Mouse (Mus musculus) embryonic facial prominence, embryonic 10.5 days (tissue): ENCODE data around the gene Ankmy1. TPM values are rescaled to one million over a fixed set of nuclear protein-coding genes. Genes with fewer than 3 reads are reported as not detected.

Experiments used
- DNase-seq: peaks from one replicate; pipeline ENCODE4 v3.0.0-alpha.2; 2017; ENCODE audit warnings: low spot score
- H3K27ac ChIP-seq: fragments of 300-500 bp; sonication (generic); replicated peaks from 2 replicates; pipeline ENCODE4 v1.5.1; 2016; ENCODE audit warnings: mild to moderate bottlenecking
- H3K27me3 ChIP-seq: fragments of 300-500 bp; sonication (generic); replicated peaks from 2 replicates; pipeline ENCODE4 v1.6.1; 2016; ENCODE audit warnings: low read depth, mild to moderate bottlenecking; ENCODE audit not compliant: poor library complexity, severe bottlenecking
- H3K36me3 ChIP-seq: fragments of 300-500 bp; sonication (generic); replicated peaks from 2 replicates; pipeline ENCODE4 v1.6.1; 2016; ENCODE audit warnings: mild to moderate bottlenecking, moderate library complexity
- H3K4me1 ChIP-seq: fragments of 300-500 bp; sonication (generic); 2 replicates; pipeline ENCODE4 v1.6.1; 2016
- H3K4me3 ChIP-seq: fragments of 300-500 bp; sonication (generic); 2 replicates; pipeline ENCODE4 v1.5.1; 2016; ENCODE audit warnings: mild to moderate bottlenecking, moderate library complexity
- H3K9me3 ChIP-seq: fragments of 300-500 bp; sonication (generic); 2 replicates; pipeline ENCODE4 v1.6.1; 2016; ENCODE audit warnings: mild to moderate bottlenecking
- WGBS: fragments of 180-500 bp; shearing (Covaris S2); methylation state at CpG from one replicate; pipeline ENCODE4 v1.1.7; 2016; 5-methylcytosine and 5-hydroxymethylcytosine counted together
- polyA plus RNA-seq: library from polyadenylated mRNA; unstranded; fragments of >200 nt; fragmentation: Nextera tagmentation; extraction: Ambion mirVana; gene quantifications from 2 replicates; pipeline ENCODE4 v1.2.1, GENCODE M21; 2016

Ankmy1 gene
- polyA plus RNA-seq, 1 experiment from 2014 or later = 0.45 TPM

DNA sequence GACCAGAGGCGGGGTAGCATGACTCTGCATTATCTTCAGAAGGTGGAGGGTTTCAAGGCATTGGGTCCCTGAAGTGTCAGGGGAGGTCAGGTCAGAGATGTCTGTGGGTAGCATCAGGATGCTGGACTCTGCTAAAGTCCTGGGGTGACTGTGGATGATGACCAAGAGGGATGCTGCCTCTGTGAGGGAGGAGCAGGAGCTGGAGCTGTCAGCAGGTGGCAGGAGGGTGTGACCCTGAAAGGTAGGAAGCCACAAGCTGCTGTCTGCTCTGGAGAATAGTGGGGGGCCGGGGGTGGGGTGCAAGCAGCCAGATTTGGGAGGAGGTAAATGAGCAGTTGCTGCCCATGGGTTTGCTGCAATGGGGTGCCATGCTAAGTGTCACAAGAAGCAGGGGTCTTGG lies 53.2 kb downstream of the Ankmy1 start:
- no peak for DNase-seq
- WGBS = 78% methylated on average over 2 of the region's 2 CpGs
- Histone ChIP-seq H3K27ac (0 out of 2 replicates have a peak overlapping the region, but pooled peaks have one; percentile 3), H3K27me3 (no peaks in the 10 kb centered on the region; the same call in 1 of the 2 replicates), H3K36me3 (peaks cover 65% of the 10 kb centered on the region), H3K4me1 (peaks cover 56% of the 10 kb centered on the region), H3K9me3 (no peaks in the 10 kb centered on the region), H3K4me3 (no peak overlapping the region)

DNA sequence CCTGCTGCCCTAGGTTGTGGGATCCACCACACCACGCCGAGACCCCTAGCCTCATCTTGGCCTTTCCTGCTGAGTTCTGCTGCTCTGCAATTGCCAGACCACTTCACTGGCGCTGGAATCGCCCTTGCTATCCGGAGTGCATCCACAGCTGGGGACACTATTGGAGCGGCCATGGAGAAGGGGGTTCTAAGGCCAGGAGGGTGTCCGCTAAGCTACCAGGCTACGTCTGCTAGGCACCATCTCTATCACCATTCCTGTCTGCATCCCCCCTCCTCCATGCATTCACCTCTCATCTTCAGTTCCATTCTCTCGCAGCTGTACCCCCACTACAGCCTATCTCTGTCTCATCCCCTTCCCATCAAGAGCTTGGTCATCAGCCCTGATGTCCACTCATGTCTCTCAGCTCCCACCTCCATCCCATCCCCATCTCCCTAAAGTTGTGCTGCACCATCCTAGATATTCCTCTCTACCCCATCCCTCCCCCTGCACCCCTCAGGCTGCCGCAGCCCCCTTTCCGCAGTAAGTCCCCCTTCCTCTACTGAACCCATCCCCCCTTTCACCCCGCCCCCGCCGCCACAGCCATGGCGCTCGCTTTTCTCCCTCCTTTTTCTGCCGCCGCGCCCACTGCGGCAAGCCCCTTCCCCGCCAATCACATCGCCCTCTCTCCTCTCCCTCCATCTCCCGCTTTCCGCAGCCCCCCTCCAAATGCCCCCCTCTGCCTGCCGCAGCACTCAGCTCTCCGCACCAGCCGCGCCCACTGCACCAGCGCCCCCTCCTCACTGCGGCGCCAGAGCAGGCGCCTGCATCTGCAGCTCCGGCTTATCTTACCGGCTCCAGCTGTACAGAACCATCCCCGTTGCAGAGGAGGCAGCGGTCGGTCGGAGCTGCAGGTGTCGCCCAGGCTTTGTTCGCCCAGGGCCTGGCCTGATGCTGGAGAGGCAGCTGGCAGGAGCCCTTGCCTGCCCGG lies 54.5 kb downstream of the Ankmy1 start:
- no peaks in the 10 kb centered on the region; the same call in 1 of the 2 replicates for H3K27me3 ChIP-seq
- DNase-seq = peak; percentile 72
- no peaks in the 10 kb centered on the region for H3K9me3 ChIP-seq
- 15% methylated on average over 41 of the region's 41 CpGs for WGBS
- H3K27ac ChIP-seq = peak overlapping the region; percentile 69
- peak overlapping the region; percentile 51 for H3K4me3 ChIP-seq
- peaks cover 67% of the 10 kb centered on the region for H3K4me1 ChIP-seq
- peaks cover 64% of the 10 kb centered on the region for H3K36me3 ChIP-seq

DNA sequence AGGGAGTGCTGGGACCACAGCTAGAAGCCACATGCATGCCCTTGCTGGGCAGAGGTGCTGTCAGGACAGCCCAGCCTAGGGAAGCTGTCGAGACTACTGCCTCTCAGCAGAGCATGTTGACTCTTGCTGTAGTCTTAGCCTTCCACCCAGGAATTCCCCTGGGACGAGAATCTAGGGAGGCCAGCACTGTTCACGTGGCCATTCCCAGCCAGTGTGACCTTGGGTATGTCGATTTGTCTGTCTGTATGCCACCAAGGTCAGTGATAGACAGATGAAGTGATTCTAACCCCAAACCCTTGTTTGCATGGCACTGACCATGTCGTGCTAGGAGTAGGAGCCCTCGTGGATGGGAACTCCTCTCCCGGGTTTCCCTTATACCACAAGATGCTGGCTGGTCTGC lies 56.8 kb downstream of the Ankmy1 start:
- DNase-seq = no peak
- Histone ChIP-seq H3K4me1 (peaks cover 67% of the 10 kb centered on the region), H3K9me3 (no peaks in the 10 kb centered on the region), H3K4me3 (no peak overlapping the region), H3K27ac (no peak overlapping the region), H3K27me3 (no peaks in the 10 kb centered on the region; the same call in 1 of the 2 replicates), H3K36me3 (peaks cover 57% of the 10 kb centered on the region)
- 80% methylated on average over 7 of the region's 7 CpGs for WGBS

DNA sequence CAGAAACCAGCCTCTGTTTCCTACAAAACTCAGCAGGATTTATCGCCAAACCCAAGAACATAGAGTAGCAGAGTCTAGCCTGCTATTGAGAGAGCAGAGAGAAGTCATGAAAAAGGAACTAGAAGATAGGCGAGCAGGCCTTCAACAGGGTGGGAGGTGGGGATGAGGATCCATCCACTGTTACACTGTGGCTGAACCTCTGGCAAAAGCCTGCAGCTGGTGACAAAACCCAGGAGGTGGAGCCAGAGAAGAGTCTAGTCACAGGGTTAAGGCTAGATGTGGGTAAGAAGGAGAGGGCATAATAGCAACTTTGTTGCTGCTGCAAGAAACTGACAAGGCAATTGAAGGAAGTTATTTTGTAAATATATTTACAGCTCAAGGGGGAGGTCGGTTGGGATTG lies 61.3 kb downstream of the Ankmy1 start:
- no peak for DNase-seq
- Histone ChIP-seq H3K4me3 (no peak overlapping the region), H3K36me3 (peaks cover 79% of the 10 kb centered on the region), H3K27me3 (no peaks in the 10 kb centered on the region), H3K4me1 (peaks cover 34% of the 10 kb centered on the region), H3K9me3 (no peaks in the 10 kb centered on the region), H3K27ac (no peak overlapping the region)
- 74% methylated on average over 3 of the region's 3 CpGs for WGBS

DNA sequence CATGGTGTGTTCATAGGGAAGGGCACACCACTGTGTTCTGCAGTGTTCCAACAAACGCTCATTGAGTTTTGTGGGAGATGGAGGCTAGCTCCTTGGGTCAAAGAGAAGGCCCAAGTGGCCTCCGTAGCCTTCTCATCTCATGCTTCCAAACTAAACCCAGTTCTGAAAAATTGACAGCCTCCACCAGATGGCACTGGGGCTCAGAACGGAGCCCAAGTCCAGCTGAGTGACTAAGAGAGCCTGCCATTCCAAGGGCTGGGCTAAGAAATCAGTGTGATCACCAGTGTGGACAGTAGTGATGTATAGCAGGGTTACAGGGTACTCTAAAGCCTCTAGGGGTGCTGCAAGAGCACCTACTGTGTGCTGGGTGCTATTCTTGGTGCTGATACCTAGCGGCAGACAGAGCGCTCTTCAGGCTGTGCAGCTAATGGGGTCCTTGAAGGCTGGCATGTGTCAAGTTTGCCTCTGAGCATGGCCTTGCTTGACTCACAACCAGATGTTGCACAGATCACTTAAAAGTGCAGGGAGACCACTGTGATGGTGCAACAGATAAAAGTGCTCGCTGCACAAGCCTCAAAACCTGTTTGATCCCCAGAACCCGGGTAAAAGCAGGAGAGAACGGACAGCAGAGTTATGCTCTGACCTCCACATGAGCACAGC lies 62.3 kb downstream of the Ankmy1 start:
- H3K27ac ChIP-seq = no peak overlapping the region
- no peaks in the 10 kb centered on the region for H3K9me3 ChIP-seq
- peaks cover 28% of the 10 kb centered on the region for H3K4me1 ChIP-seq
- H3K4me3 ChIP-seq = no peak overlapping the region
- H3K36me3 ChIP-seq = peaks cover 83% of the 10 kb centered on the region
- no peaks in the 10 kb centered on the region for H3K27me3 ChIP-seq
- no peak for DNase-seq
- 84% methylated on average over 8 of the region's 8 CpGs for WGBS

DNA sequence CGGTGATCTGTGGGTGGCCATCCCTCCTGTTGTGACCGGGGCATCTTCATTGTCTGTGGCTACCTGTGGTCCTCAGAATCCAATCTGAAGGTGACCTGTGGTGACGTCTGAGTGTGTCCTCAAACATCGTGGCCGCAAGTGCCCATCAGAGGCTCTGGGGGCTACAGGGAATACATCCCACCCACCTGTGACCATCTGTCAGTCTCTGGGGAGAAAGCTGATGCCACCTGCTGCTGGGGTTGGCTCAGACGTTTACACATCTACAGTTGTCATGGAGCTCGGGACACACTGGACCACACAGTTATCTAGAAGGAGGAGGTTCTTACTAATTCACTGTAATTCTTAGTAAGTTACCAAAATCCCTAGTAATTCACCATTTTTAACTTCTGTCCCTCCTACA lies 63.5 kb downstream of the Ankmy1 start:
- H3K4me1 ChIP-seq = peaks cover 31% of the 10 kb centered on the region
- no peak overlapping the region for H3K27ac ChIP-seq
- no peak for DNase-seq
- H3K36me3 ChIP-seq = peaks cover 83% of the 10 kb centered on the region
- WGBS = 85% methylated on average over 7 of the region's 7 CpGs
- no peak overlapping the region for H3K4me3 ChIP-seq
- H3K9me3 ChIP-seq = no peaks in the 10 kb centered on the region
- H3K27me3 ChIP-seq = no peaks in the 10 kb centered on the region

DNA sequence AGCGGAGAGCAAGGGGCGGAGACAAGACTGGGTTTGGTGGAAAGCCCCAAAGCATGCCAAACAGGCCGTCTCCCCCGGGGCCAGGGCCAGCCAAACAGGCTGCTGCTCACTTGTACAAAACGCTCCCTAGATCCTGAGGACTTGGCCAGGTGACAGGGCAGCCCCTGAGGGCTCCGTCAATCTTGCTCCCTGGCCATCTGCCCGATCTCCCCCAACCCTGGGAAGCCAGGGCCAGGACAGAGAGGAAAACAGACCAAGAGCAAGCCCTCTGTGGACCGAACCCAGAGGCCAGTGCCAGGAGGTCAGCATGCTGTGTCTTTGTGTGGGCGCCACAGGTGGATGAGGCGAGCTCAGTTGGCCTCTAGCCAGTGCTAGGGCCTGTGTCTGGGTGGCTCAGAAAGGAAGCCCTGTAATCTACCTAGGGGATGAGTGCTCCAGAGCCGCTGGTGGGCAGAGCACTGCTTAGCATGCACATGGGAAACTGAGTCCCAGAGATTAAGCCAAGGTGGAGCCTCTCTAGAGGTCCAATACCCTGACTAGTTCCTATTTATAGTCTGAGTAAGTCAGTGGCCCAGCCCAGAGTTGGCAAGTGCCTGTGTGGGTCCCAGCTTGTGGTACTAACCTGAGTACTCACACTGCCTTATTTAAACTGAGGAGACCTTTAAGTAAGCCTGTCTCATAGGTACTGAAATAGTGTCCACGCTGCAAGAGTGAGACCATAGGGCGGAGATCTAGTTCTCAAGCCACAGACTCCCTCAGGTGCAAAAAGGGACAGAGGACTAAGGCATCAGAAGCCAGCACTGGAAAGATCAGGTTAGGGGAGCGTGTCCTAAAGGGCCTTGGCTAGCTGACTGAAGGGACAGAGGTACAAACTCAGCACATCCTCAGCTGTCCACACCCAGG lies 64.5 kb downstream of the Ankmy1 start:
- Histone ChIP-seq H3K27ac (no peak overlapping the region), H3K9me3 (no peaks in the 10 kb centered on the region), H3K4me1 (peaks cover 33% of the 10 kb centered on the region), H3K4me3 (no peak overlapping the region), H3K27me3 (peaks cover 4% of the 10 kb centered on the region; the same call in 1 of the 2 replicates), H3K36me3 (peaks cover 79% of the 10 kb centered on the region)
- 78% methylated on average over 14 of the region's 14 CpGs for WGBS
- no peak for DNase-seq

DNA sequence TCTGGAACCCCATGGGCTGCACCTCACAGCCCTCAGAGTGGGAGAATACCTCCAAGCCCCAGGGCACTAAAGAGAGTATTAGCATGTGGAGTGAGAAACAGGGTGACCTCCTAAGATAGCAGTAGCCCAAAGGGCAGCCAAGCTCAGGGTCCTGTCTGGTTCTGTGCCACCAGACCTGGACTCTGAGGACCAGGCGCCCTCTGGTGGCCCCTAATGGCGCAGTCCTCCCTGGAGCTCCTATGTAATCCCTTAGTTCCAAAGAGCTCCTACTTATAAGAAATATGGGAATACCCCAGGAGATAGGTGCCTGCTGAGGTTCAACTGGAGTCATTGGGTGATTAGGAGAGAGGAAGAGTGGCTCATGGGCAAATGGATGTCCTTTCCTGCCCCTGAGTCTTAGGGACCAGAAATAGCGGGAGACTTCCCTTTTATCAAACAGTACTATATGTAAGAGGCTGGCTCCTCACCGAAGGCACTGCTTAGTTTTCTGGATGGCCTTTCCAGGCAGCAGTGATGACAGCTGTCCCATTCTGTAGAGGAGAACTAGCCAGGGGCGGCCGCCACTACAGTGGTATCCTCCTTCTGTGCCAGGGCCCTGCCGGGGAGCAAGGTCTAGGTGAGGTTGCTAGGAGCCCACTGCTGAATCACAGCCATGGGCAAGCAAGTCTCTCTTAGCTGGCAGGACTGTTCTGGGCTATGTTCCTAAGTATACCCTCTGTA lies 68.6 kb downstream of the Ankmy1 start:
- peaks cover 20% of the 10 kb centered on the region for H3K27me3 ChIP-seq
- H3K27ac ChIP-seq = no peak overlapping the region; the same call in 1 of the 2 replicates
- peaks cover 56% of the 10 kb centered on the region for H3K4me1 ChIP-seq
- H3K36me3 ChIP-seq = peaks cover 50% of the 10 kb centered on the region
- DNase-seq = peak; percentile 88
- no peaks in the 10 kb centered on the region for H3K9me3 ChIP-seq
- WGBS = 67% methylated on average over 7 of the region's 7 CpGs
- H3K4me3 ChIP-seq = peak overlapping the region; percentile 96

DNA sequence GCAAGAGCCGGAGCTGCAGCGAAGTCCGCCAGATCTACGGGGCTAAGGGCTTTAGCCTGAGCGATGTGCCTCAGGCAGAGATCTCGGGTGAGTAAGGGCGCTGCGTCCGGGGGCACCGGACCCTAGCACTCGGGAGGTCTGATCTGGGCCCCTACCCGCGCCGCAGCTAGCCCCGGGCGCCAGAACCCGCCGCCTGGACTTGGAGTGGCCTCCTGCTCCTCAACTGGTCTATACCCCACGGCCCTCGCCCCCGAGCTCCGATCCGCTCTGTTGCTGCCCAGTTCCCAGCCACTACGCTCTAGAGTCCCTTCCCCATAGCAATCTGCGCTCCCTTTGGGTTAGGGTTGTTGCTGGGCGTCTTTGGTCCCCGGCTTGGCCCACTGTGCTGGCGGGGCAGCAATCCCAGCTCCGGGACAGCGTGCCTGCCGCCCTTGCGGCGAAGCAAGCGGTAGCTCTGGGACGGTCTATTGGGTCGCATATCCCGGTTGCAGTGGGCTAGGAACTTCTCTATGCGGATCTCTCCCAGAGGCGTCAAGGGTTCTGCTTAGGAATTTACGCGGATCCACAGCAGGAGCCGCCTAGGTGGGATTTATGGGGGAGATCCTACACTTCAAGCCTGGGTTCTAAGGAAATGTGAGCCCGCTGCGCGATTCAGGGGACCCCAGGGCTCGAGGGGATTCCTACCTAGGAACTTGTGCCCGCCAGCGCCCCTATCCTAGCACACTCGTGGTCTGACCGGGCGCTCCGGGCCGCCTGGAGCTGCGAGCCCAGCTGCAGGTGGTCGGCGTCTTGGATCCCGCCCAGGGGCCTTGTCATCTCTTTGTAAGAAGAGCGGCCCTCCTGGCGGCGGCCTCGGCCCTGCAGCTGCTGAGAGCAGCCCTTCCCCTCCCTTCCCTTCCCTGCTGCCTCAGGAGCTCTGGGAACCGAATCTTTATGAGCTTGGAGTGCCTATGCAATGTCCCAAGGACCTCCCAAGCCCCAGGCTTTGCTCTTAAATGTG lies 70.4 kb downstream of the Ankmy1 start:
- Histone ChIP-seq H3K27ac (peak overlapping the region; percentile 97), H3K4me1 (peaks cover 60% of the 10 kb centered on the region), H3K27me3 (peaks cover 21% of the 10 kb centered on the region), H3K36me3 (peaks cover 37% of the 10 kb centered on the region), H3K4me3 (peak overlapping the region; percentile 96), H3K9me3 (no peaks in the 10 kb centered on the region)
- peak; percentile 90 for DNase-seq
- under 1% methylated on average over 62 of the region's 62 CpGs for WGBS

DNA sequence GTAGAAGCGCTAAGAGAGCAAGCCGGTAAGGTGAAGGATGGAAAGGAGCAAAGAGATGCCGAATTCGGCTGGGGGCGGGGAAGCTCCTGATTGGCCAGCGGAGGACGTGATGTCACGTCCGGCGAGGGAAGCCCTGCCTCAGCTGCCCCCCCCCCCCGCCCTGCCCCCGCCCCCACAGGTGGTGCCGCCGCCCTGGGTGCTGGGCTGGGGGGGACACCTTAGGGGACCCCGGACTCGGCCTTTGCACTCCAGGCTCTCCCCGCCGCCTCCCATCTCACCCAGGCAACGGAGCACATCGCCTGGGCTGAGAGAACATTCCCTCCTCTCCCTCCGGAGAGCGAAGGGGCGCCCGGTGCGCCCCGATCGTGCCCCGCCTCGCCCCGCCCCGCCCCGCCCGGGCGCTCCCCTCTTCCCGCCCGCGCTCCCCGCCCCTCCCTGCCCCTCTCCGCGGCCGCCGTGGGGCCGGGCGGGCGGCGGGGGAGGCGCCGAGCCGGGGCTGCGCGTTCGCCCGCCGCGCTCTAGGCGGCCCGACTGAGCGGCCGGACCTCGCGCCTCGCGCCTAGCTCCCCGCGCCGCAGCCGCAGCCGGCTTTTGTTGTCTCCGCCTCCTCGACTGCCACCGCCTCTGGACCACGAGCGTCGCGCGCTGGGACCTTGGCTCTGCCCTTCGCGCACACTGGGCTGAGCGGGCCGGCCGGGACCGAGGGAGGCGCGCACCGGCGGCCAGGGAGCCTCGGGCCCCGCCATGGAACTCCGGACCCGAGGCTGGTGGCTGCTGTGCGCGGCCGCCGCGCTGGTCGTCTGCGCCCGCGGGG lies 71.3 kb downstream of the Ankmy1 start, which contains the start of gene Gpc1:
Gpc1 (plus strand) TSS at position 458 of the 814 bp plus-strand sequence.
- H3K4me1 ChIP-seq = peaks cover 66% of the 10 kb centered on the region
- peak within 1 kb of the TSS; percentile 96 for H3K4me3 ChIP-seq
- peak; percentile 93 for DNase-seq
- H3K27me3 ChIP-seq = peaks cover 21% of the 10 kb centered on the region
- no peaks in the 10 kb centered on the region for H3K9me3 ChIP-seq
- H3K27ac ChIP-seq = peak within 1 kb of the TSS; percentile 97
- H3K36me3 ChIP-seq = peaks cover 28% of the 10 kb centered on the region
- WGBS = under 1% methylated on average over 94 of the region's 99 CpGs
